Mouse (Mus musculus): Measurements from ENCODE around the gene Efcab14.

The Efcab14 gene

GRCm38 (mm10) chr4:115780269-115780668 is 42.7 kb downstream of the Efcab14 start:
- no peak for DNase-seq

GRCm38 (mm10) chr4:115780918-115781317 is 43.4 kb downstream of the Efcab14 start, which contains the start of gene Tex38:
Gene Tex38 (minus strand): TSS chr4:115781018.
- no peak for DNase-seq

GRCm38 (mm10) chr4:115782026-115782805 is 44.7 kb downstream of the Efcab14 start:
- DNase-seq = no peak

GRCm38 (mm10) chr4:115784769-115785510 is 47.4 kb downstream of the Efcab14 start, which contains the start of gene Atpaf1:
Gene Atpaf1 (plus strand): TSS chr4:115784812.
- DNase-seq = peak; percentile 80

GRCm38 (mm10) chr4:115785511-115786034 is 48.0 kb downstream of the Efcab14 start:
- DNase-seq = no peak

- no peak for DNase-seq
Measured at GRCm38 (mm10) chr4:115790864-115791263, 53.3 kb downstream of the Efcab14 start.

GRCm38 (mm10) chr4:115795360-115795759 is 57.8 kb downstream of the Efcab14 start:
- DNase-seq = no peak

GRCm38 (mm10) chr4:115799981-115800380 is 62.4 kb downstream of the Efcab14 start:
- no peak for DNase-seq

GRCm38 (mm10) chr4:115812326-115812725 is 74.8 kb downstream of the Efcab14 start:
- no peak for DNase-seq

GRCm38 (mm10) chr4:115815606-115816005 is 78.1 kb downstream of the Efcab14 start:
- DNase-seq = no peak

- DNase-seq = no peak
Measured at GRCm38 (mm10) chr4:115820199-115820598, 82.7 kb downstream of the Efcab14 start.

- no peak for DNase-seq
Measured at GRCm38 (mm10) chr4:115820944-115821343, 83.4 kb downstream of the Efcab14 start.

GRCm38 (mm10) chr4:115821431-115821830 is 83.9 kb downstream of the Efcab14 start:
- no peak for DNase-seq

- DNase-seq = no peak
Measured at GRCm38 (mm10) chr4:115821928-115822327, 84.4 kb downstream of the Efcab14 start.

GRCm38 (mm10) chr4:115824178-115824577 is 86.6 kb downstream of the Efcab14 start:
- DNase-seq = no peak

GRCm38 (mm10) chr4:115825271-115825670 is 87.7 kb downstream of the Efcab14 start:
- no peak for DNase-seq

Data from kidney, adult 18-20 months (tissue).